ENCODE assay signal across 8 mouse cellular contexts in genomic region chr6:84912434-84912833, GRCm38 (mm10).
DNase-seq lines count a peak whose midpoint lies in the region; ATAC-seq lines count a peak whose summit lies in the region.

No protein-coding gene starts in this region.

- no peaks in the 10 kb centered on the region for H3K36me3 ChIP-seq in hindbrain, embryonic 14.5 days (replicated peaks; ENCODE audit: control insufficient read depth, insufficient read depth)
- no peaks in the 10 kb centered on the region for H3K36me3 ChIP-seq in hindbrain, embryonic 13.5 days

- no peaks in the 10 kb centered on the region for H3K9me3 ChIP-seq in hindbrain, embryonic 14.5 days (ENCODE audit: control insufficient read depth, low read length)
- no peaks in the 10 kb centered on the region for H3K9me3 ChIP-seq in hindbrain, embryonic 13.5 days

- ATAC-seq in hindbrain, embryonic 14.5 days (ENCODE audit: low FRiP score) = no peak
- no peak for ATAC-seq in hindbrain, embryonic 13.5 days (ENCODE audit: low FRiP score)
- ATAC-seq in frontal cortex, adult (ENCODE audit: low TSS enrichment) = no peak

- H3K4me2 ChIP-seq in hindbrain, embryonic 14.5 days (replicated peaks) = no peak overlapping the region
- H3K4me2 ChIP-seq in hindbrain, embryonic 13.5 days = no peak overlapping the region

- H3K27me3 ChIP-seq in hindbrain, embryonic 14.5 days (ENCODE audit: control insufficient read depth, insufficient read depth, low read length) = no peaks in the 10 kb centered on the region
- H3K27me3 ChIP-seq in hindbrain, embryonic 13.5 days = no peaks in the 10 kb centered on the region

- WGBS in hindbrain, embryonic 14.5 days = 6% methylated on average over 2 of the region's 2 CpGs
- 8% methylated on average over 2 of the region's 2 CpGs for WGBS in hindbrain, embryonic 13.5 days

- H3K9ac ChIP-seq in hindbrain, embryonic 14.5 days = no peak overlapping the region
- H3K9ac ChIP-seq in hindbrain, embryonic 13.5 days = no peak overlapping the region

- peak; percentile 71 for DNase-seq in hindbrain, embryonic 14.5 days (ENCODE audit: low spot score)
- DNase-seq in thymus, postnatal 0 days (ENCODE audit: low spot score) = peak; percentile 52
- DNase-seq in thymus, postnatal 36 days = no peak
- peak; percentile 58 to 83 for DNase-seq in cerebellum, postnatal 10 days
- peak; percentile 62 for DNase-seq in lung, postnatal 25 days (ENCODE audit: low spot score)
- DNase-seq in testis, postnatal 10 days (ENCODE audit: low spot score) = no peak

- no peak overlapping the region for H3K27ac ChIP-seq in hindbrain, embryonic 14.5 days
- no peak overlapping the region for H3K27ac ChIP-seq in hindbrain, embryonic 13.5 days

- no peaks in the 10 kb centered on the region for H3K4me1 ChIP-seq in hindbrain, embryonic 14.5 days (replicated peaks; ENCODE audit: control insufficient read depth, insufficient read depth, low read length)
- no peaks in the 10 kb centered on the region for H3K4me1 ChIP-seq in hindbrain, embryonic 13.5 days (replicated peaks)

- no peak overlapping the region for H3K4me3 ChIP-seq in hindbrain, embryonic 14.5 days (replicated peaks; ENCODE audit: low read length)
- H3K4me3 ChIP-seq in hindbrain, embryonic 13.5 days = no peak overlapping the region

Comparison
In these comparisons a context has a peak if more than half of its experiments do, and no peak if none do; other contexts are left out.
1. DNase-seq: peak in hindbrain, embryonic 14.5 days (single experiment), thymus, postnatal 0 days (single experiment), cerebellum, postnatal 10 days (2 of 2) and lung, postnatal 25 days (single experiment); none in thymus, postnatal 36 days (0 of 2) and testis, postnatal 10 days (single experiment).